Mouse (Mus musculus): ENCODE data around the gene Atf7.

Atf7 gene

DNA sequence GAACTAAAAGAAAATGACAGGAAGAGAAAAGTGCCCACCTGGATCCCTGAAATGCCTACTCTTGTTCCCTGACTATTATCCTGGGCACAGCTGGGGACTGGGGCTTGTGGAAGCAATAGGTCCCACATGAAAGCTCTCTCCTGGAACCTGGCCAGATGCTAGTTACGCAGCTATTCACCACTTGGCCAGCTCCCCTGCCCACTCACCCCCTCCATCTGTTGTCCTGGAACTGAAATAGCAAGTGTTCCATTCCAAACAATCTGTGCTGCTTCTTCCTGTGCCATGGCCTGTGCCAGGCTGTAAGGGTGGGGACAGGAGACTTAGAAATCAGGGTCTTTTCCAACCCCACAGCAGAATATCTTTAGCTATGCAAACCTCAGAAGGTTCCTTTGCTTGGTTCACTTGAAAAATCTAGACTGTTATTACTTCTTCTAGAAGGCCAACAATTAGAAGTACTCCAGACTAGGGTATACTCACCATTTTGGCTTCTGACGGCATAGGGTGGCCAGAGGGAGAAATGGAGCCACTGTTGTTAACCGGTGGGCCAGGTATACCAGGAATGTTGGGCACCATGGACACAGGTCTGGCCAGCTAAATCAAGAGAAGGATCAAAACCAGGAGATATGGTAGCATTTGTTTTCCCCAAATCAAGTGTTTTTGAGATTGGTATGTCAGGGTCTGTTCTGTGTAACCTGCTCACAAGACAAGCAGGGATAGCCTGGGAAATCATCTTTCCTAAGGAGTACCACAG, 78.4 kb downstream of the Atf7 start:
- no peak for DNase-seq (ENCODE audit: low spot score)

GRCm38 (mm10) chr15:102546246-102546645, 79.0 kb downstream of the Atf7 start:
- no peak for DNase-seq (ENCODE audit: low spot score)

DNA sequence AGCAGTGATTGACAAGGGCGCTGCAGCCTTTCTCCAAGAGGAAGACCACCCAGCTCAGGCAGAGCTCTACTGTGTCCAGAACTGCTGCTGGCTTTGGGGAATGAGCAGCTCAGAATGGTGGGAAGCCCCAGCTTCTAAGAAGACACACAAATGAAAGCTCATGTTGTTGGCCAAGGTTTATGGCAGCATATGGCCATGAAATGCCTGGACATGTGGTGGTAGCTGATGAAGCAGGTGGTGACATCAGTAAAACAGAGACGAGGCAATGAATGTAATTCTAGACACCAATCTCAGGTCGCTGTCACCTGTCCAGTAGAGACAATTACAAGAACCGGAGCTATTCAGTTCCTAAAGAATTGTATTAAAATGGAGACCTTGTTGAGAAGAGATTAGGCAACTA, 80.5 kb downstream of the Atf7 start:
- DNase-seq (ENCODE audit: low spot score): no peak

DNA sequence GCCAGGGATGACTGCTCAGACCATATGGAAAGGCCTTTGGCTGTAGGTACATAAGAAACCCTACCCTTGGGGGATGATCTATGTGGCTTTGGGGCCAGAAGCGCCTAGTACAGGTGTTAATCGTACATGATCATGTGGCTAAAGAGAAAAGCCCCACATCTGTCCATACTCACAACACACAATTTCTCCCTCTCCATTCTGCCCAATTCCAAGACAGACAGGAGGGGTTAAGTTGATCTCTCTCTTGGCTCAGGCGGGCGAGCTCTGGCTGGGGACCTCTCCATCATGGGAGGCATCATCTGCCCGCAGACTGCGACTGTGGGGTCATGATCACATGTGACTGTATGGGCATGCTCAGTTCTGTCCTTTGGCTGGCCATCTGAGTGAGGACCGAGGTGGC, 91.3 kb downstream of the Atf7 start:
- DNase-seq (ENCODE audit: low spot score): no peak

DNA sequence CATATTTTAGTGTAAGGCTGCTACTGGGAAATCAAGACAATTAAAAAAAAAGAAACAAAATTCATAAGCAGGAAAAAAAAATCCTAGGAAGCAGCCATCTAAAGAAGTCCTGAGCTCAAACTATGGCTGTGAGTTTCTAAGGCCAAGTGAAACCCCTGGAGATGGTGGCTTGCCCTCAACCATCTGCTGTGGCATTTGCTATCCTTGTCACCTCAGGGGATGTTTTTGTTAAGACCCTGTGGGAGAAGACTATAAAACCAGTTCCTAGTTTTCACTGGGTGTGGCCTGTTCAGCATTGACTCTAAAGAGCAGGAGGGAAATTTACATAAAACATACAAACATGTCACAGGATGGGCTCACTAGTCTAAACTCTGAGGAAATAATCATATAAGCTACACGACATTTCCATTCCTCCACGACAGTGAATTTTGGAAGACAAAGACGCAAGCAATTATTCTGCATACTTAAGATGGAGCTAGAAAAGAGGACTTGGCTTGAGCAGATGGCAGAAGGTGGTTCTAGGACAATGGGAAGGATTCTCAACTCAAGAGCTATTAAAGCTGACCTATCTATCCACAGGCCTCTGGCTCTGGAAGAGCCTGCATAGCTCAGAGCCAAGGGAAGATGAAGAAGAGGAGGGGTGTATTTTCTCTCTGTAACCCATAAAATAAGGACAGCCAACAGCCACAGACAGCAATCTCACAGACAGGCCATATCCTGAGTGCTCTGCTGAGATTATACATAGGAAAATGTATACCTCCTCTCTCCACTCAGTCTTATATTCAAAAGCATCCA, 93.0 kb downstream of the Atf7 start:
- DNase-seq (ENCODE audit: low spot score): no peak

DNA sequence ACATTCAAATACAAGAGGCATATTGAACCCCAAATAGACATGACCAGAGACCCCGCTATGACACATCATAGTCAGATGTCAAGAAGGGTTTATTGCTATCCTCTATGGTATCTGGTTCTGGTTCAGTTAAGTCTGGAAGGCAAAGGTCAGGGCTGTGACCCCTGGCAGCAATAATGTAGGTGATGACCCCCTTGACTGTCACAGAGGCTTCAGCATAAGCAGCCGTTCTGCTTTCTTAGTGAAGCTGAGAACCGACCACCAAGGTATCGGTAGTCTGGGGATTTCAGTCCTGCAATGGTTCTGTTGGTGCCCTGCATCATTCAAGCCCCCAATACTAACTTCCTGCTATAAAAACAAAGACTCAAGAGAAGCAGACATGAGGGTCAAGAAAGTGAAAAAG, 93.7 kb downstream of the Atf7 start:
- DNase-seq (ENCODE audit: low spot score): no peak

GRCm38 (mm10) chr15:102530566-102530965, 94.7 kb downstream of the Atf7 start:
- no peak for DNase-seq (ENCODE audit: low spot score)

- DNase-seq (ENCODE audit: low spot score): no peak
Observed at GRCm38 (mm10) chr15:102528396-102528795, 96.9 kb downstream of the Atf7 start.

DNA sequence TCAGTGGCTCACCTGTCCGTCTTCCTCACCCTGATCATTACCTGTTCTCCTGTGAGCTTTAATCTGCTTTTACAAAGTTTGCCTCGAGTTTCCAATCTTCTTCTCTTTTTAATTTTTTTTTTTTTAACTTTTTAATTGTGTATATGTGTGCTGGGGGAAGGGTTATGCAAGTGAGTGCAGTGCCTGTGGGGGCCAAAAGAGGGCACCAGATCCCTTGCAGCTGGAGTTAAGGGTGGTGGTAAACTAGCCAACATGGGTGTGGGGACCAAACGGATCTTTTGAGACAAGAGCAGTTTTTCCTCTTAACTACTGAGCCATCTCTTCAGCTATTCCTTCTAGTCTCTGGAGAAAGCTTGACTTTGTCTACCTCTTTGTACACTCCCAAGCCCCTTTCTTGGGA, 97.3 kb downstream of the Atf7 start:
- DNase-seq (ENCODE audit: low spot score): no peak

DNA sequence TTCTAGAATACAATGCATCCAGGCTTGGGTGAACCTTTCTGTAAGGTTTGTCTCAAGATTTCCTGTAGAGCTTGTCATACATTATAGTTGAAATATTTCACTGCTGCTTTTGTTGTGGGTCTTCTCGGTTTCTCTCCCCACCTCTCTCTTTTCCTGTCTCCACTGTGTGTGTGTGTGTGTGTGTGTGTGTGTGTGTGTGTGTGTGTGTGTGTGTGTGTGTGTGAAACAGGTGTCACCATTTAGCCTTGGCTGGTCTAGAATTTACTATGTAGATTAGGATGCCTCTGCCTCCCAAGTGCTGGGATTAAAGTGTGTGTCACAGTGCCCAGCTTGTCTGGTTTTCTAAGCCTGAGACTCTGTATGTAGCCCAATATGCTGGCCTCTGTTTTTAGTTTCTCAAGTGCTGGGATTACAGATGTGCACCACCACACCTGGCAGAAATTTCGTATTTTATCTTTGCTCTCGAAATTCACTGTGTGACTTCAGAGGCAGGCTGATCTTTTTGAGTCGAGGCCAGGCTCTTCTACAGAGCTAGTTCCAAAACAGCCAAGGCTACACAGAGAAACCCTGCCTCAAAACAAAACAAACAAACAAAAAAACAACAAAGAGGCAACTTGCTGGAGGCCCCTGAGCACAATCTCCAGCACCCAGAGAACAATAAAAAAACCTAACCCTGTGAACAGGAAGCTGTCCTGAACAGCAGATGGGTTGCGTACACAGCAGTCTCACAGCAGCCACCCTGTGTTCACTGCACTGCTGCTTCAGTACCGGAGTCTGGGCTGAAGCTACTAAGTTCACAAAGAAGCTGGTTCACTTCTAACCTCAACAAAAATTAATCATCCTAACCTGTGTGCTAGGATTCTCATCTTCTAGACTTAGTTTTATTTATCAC, 98.9 kb downstream of the Atf7 start:
- no peak for DNase-seq (ENCODE audit: low spot score)

GRCm38 (mm10) chr15:102524892-102525485, 100.3 kb downstream of the Atf7 start, which contains the start of gene Npff:
Gene Npff (minus strand): TSS chr15:102524942.
- DNase-seq (ENCODE audit: low spot score): peak; percentile 78

DNA sequence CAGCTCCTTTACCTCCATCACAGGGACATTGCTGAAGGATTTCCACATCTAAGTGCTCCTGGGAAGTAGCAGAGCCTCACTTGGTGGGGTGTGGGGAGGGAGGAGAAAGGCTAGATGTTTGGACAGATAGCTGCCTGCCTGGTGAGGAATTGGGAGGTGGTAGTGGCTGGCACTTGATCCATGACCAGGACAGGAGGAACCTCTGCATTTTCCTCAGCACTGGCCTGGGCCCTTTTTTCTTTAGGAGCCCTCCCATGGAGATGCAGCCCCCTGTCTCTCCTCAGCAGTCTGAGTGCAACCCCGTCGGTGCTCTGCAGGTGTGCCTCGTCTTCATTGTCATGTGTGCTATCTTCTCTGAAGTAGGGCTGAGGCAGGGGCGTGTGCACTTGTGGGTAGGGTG, 103.8 kb downstream of the Atf7 start:
- no peak for DNase-seq (ENCODE audit: low spot score)

GRCm38 (mm10) chr15:102520416-102520815, 104.8 kb downstream of the Atf7 start:
- DNase-seq (ENCODE audit: low spot score): peak; percentile 70

DNA sequence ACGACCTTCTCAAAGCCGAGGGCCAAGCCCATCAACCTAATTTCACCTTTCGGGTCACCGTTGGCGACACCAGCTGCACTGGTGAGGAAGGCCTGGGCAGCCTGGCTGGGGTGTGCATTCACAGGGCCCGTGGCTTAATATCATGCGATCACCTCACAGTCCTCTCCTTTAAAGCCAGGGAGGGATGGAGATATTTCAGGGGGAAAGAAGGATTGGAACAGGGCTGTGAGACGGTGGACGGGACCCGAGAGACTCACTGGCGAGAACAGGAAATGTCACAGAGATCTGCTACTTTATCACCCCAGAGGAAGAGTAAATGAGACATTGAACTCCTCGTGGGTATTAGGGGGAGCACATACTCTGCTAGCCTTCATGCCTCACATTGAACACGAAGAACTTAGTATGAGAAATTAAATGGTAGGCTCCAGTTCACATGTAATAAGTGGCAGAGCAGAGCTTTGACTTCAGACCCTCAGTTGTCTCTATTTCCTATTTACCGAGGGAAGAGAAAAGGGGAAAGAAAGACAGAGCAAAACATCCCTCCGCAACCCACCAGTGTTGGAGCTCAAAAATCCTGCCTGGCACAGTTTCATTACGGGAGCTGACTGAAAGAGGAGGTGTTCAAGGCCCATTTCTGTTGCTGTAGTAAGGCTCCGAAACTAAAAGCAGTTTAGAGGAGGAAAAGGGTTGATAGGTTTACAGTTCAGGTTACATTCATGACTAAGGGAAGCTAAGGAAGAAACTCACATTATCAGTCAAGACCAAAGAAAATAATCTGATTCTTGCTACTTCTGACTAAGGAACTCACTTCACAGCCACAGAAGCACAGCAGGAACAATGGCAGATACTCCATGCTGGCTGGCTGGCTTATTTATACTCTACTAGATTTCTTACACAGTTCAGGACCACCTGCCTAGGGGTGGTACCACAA, 105.8 kb downstream of the Atf7 start:
- DNase-seq (ENCODE audit: low spot score): no peak

DNA sequence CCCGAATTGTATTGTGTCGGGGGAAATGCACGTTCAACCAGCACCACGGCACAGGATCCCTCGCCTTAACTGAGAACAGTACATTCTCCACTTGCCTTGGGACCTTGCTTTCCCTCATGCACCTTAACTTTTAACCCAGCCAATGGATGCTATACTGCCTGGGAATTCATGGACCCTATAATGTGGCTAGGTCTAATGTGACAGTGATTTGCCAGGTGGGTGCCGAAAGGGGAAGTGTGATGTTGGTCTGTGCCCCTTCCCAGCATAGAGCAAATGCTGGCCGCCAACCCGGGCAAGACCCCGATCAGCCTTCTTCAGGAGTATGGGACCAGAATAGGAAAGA, 106.4 kb downstream of the Atf7 start:
- DNase-seq (ENCODE audit: low spot score): no peak

DNA sequence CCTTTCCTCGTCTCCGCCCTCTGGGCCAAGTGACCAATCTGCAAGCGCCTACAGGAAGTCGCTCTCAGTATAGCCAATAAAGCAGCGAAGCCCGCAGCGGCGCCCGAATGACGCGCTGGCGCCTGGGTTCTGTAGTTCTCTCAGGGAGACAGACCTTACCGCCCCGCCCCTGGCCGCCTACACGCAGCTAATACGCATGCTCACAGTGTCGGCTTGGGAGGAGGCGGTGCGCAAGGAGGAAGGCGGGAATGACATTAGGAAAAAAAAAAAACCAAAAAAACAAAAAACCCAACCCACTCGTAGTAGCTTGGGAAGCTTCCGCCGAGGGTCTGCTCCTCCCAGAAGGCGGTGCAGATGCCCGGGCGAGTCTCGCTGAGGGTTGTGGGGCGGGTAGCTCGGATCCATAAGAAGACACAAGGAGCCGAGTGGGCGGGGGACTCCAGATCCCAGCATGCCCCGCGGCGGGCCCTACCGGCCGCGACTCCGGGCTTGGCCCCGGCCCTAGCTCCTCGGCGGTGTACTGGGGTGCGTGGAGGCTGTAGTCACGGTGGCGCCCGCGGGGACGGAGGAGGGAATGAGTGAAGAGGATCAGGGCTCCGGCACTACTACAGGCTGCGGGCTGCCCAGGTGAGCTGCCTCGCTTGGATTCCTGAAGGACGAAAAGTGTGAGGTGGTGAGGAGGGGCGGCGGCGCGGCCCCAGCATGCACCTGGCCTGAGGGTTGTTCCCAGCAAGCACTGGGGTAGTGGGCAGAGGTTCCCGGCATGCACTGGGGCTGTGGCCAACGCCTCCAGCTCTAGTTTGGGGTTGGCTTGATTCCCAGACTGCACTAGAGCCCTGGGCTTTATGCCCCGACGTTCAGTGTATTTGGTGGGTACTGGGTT, 107.0 kb downstream of the Atf7 start, which contains the start of gene Tarbp2:
TSS of gene Tarbp2 (plus strand) at position 217 of the 883 bp plus-strand sequence.
- peak; percentile 99 for DNase-seq (ENCODE audit: low spot score)

DNA sequence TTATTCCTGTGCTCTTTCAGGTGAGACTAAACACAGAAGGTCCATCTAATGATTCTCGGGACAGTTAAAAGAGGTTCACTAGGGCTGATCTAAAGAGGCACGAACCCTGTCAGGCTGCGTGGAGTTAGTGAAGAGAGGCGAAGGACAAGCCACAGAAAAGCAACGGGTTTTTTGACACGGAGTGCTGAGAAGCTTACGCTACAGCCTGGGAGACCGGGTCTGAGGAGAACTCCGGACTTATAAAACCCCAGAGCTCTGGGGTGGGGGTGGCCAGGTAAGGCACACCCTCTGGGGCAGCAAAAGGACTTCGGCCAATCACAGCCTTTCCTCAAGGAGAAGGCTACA, 107.7 kb downstream of the Atf7 start:
- no peak for DNase-seq (ENCODE audit: low spot score)

GRCm38 (mm10) chr15:102516728-102517404, 108.4 kb downstream of the Atf7 start, which contains the start of gene Map3k12:
Gene Map3k12 (minus strand): TSS chr15:102517064.
- DNase-seq (ENCODE audit: low spot score): peak; percentile 52

DNA sequence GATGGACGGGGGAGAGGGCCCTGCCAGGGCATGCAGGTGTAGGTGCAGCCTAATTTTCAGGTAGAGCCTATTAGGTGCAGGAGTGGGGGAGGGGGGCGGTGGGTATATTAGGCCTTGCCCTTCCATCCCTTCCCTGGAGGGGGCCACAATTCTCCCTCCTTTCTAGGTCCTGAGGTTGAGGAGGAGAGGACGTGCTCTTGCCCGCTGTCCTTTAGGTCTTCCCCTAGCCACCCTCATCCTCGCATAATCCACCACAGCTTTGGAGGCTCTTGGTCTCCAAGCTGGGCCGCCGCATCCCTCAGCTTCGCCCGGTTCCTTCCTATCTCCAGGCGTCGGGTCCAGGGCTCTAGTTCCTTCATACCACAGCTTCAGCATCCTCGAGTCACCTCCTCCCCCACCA, 109.0 kb downstream of the Atf7 start:
- DNase-seq (ENCODE audit: low spot score): no peak

Measured in c-Kit-positive CD71-positive TER-119-positive erythroid progenitor cells, embryonic 14.5 days (primary cell).